Mouse (Mus musculus): ENCODE measurements around the gene Gm43951.
"Not testable (repeated sequence)": the region's sequence is repeated elsewhere in the genome, so short reads cannot be mapped to it uniquely, and the experiment has no call there.

The Gm43951 gene

GRCm38 (mm10) chr11:72203440-72203839 is 3.2 kb downstream of the Gm43951 start:
- no peak for DNase-seq (ENCODE audit: low spot score in 2 of 2)

DNA sequence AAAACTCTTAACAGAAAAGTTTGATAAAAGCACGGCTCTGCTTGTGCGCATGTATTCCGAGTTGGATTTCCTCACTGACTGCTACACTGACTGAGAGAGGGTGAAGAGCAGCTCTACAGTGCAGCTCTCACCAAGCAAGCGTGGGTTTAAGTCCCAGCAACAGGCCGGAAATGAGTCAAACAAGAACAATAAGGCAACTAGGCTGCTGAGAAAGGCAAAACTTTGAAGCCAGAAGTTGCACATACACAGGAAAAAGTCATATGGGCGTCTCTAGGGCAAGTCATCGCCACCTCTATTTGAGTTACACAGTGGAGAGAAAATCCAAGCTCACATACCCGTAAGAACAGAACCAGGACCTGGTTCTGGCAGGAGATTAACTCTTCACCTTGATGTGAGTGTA is 10.1 kb downstream of the Gm43951 start:
- no peak for DNase-seq (ENCODE audit: low spot score in 2 of 2)

- DNase-seq (ENCODE audit: low spot score in 2 of 2): no peak
These were observed 12.4 kb downstream of the Gm43951 start for GRCm38 (mm10) chr11:72194259-72194658.

DNA sequence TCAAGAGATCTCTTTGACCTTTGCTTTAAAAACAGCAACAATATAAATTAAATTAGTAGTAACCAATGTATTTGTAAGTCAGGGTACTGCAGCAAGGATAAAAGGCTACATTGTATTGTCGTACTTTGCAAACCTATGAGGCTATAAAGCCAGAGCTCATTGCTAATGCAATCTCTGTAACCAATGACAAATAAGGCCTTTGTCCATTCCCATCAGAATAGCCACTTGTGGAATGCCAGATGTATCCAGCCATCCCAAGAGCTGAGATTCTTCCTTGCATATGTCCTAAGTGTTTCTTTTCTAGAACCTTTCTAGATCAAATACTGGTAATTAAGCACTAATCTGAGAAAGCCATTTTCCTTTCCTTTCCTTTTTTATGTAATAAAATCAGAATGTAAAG is 15.8 kb downstream of the Gm43951 start:
- no peak for DNase-seq (ENCODE audit: low spot score in 2 of 2)

DNA sequence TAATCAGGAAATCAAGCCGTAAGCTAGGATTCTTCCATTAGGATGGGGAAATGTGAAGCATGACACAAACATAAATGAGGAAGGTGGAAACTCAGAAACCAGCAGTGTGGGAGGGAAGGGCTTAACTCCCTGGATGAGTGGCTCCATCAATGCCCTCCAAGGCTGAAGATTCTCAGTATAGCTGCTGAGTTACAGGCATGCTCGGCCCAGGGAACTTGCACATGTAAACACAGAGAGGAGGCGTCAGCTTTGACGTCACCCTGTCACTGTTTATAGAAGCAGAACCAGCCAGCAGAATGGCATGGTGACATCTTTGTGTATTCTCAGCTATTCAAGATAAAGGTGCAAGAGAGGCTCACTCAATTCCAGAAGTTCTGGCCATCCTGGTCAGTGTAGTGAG is 22.4 kb downstream of the Gm43951 start:
- DNase-seq (ENCODE audit: low spot score in 2 of 2): no peak

GRCm38 (mm10) chr11:72181136-72181535 is 25.5 kb downstream of the Gm43951 start:
- DNase-seq (ENCODE audit: low spot score in 2 of 2): no peak

DNA sequence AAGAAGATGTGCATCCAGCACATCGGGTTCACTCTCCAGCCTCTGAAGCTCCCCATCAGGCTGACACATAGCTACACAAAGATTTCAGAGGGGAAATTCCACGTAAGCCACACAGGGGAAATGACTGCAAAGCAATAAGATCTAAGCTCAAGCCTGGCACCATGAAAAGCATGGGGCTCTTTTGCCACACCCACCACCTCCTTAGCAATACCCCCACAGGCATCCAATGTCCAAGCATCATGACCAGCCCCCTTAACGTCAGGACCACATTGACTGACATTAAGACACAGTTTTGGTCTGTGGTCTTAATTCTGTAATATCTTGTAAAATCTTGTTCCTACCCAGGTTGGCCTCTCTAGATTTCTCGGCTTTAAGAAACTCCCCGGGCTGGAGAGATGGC is 26.1 kb downstream of the Gm43951 start:
- DNase-seq (ENCODE audit: low spot score in 2 of 2): no peak

- DNase-seq (ENCODE audit: low spot score in 2 of 2): no peak
These were observed 30.1 kb downstream of the Gm43951 start for GRCm38 (mm10) chr11:72176553-72176952.

GRCm38 (mm10) chr11:72175966-72176365 is 30.7 kb downstream of the Gm43951 start:
- no peak for DNase-seq (ENCODE audit: low spot score in 2 of 2)

DNA sequence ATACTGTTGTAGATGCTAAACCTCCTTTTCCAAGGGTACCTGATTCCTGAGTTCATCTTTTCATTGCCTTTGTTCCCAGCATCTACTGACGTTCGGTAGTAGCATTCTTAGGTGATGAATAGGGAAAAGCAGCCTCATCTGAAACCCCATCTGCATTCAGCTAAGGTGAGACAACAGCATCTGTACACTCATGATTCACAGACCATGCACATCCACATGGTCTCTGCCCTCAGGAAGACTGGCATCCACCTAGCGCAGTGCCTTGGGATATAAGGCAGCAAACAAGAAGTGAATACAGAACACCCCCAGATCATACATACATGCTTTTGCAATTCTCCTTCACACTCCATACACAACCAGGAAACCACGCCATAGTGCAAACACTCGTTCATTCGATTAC is 31.9 kb downstream of the Gm43951 start:
- DNase-seq (ENCODE audit: low spot score in 2 of 2): no peak

DNA sequence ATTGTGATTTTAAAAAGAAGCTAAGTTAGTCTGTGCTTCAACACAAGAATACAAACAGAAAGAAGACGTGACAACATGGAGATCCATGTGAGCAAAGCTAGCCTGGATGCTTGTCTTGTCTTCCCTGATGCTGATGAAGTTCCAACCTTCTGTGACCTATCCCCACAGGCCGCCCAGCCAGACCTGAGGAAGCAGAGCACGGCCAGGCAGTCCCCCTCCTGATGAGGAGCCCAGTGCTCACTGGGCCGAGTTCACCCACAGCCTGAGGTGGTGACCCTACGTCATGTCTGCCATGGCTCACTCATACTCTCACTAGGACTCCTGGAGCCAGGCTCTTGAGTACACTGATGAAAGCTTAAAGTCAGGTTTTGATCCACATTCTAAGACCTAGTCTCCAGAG is 33.1 kb downstream of the Gm43951 start:
- no peak for DNase-seq (ENCODE audit: low spot score in 2 of 2)

- not testable (repeated sequence) for DNase-seq (ENCODE audit: low spot score in 2 of 2)
These were observed 34.7 kb downstream of the Gm43951 start for GRCm38 (mm10) chr11:72171906-72172305.

- DNase-seq (ENCODE audit: low spot score in 2 of 2): no peak
These were observed 36.8 kb downstream of the Gm43951 start for GRCm38 (mm10) chr11:72169871-72170270.

GRCm38 (mm10) chr11:72163198-72163597 is 43.4 kb downstream of the Gm43951 start:
- no peak for DNase-seq (ENCODE audit: low spot score in 2 of 2)

- no peak for DNase-seq (ENCODE audit: low spot score in 2 of 2)
These were observed 50.0 kb downstream of the Gm43951 start for GRCm38 (mm10) chr11:72156624-72157023.

DNA sequence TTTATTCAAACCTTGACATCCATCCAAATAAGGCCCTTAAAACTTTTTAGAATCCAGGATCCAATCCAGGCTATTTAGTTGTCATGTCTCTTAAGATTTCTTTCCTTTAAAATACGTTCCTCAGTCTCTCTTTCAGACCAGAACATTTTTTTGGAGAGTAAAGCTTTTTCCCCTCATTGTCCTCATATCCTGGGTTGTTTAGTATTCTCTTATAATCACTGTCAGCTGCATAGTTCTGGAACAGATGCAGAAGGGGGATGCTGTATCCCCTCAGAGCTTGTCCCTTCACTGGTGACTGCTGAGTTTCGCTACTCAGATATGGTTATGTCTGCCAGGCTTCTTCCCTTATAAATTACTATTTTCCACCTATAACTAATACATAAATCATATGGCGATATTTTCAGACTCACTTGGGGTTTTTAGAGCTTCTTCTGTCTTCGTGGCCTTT is 50.6 kb downstream of the Gm43951 start:
- DNase-seq (ENCODE audit: low spot score in 2 of 2): no peak

GRCm38 (mm10) chr11:72155186-72155980 is 51.3 kb downstream of the Gm43951 start:
- no peak for DNase-seq (ENCODE audit: low spot score in 2 of 2)
